Mouse (Mus musculus) ZHBTc4 (cell line): ENCODE results near the gene Stk39.

ENCODE experiments used
- DNase-seq: peaks from one replicate; pipeline ENCODE4 v3.0.0-alpha.2; 2011; ENCODE audit warnings: low read depth, low spot score

Gene Stk39

GRCm38 (mm10) chr2:68421002-68421401 is 51.1 kb downstream of the Stk39 start:
- no peak for DNase-seq

DNA sequence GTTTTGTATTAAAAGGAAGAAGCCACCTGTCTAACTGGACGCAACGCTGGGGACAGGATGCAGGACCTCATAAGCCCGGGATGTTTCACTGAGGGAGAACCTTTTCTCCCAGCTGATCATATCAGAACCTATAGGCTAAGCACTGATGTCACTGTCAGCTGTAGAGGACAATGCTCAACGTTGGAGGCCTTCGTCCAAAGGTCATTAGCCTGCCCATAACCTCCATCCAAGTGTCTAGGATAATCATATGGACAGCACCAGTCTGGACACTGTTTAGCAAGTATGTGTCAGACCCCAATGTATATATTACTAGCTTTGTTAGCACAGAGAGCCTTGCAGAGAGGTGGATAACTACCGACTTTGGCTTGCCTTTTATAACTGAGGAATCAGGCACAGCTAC is 51.8 kb downstream of the Stk39 start:
- DNase-seq: no peak

GRCm38 (mm10) chr2:68419746-68420145 is 52.3 kb downstream of the Stk39 start:
- DNase-seq: no peak

DNA sequence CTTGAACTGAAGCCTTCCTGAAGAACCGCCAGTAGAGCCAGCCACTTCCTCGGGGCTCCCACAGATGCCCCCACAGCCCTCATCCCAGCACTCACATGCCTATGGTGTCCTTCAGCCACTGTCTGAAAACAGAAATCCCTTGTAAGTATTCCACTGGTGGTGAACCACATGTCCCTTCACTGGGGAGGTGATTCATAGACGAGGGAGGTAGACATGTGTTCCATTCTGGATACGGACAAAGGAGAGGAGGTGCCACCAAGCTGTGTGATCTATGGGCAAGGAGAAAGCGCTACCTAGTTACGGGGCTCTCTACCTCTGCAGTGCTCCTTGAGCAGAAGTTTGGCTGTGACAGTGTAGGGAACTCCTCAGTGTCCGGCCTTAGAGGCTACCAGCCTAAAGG is 52.9 kb downstream of the Stk39 start:
- no peak for DNase-seq

- no peak for DNase-seq
Measured at GRCm38 (mm10) chr2:68417081-68417480, 55.0 kb downstream of the Stk39 start.

DNA sequence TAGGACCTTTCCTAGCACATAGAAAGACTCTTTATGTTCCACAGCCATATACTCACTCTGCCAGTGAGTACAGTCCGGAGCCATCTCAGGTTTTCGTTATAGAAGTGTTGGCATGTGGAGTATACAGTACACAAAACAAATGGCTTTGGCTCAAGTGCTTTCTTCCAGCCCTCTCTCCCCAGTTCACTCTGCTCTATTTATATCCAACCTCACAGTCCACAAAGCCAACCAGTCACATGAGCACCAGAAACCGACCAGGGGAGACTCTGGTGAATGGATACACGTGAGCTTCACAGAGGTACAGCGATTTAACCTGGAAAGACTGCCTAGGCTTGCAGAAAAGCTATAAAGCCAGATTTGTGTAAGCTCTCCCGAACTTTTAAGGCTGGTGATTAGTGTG is 56.4 kb downstream of the Stk39 start:
- DNase-seq: no peak

- DNase-seq: no peak
Measured at GRCm38 (mm10) chr2:68412149-68412548, 59.9 kb downstream of the Stk39 start.

DNA sequence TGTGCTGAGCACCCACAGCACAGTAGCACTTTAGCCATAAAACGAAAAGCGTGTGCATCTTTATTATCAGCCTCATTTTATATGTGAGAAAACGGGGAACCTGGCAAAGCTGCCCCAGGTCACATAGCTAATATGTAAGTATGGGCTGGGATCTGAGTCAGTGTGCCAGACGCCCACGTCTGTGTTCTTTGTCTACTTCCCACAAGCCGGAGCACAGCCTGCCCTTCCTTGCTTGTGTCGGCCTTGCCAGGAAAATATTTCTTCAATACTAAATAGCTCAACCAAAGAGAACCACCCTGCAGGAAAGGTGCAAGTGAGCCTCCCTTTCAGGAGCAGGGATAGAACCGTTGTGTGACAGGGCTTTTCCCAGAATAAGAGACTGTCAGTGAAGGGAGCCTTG is 60.9 kb downstream of the Stk39 start:
- DNase-seq: no peak

DNA sequence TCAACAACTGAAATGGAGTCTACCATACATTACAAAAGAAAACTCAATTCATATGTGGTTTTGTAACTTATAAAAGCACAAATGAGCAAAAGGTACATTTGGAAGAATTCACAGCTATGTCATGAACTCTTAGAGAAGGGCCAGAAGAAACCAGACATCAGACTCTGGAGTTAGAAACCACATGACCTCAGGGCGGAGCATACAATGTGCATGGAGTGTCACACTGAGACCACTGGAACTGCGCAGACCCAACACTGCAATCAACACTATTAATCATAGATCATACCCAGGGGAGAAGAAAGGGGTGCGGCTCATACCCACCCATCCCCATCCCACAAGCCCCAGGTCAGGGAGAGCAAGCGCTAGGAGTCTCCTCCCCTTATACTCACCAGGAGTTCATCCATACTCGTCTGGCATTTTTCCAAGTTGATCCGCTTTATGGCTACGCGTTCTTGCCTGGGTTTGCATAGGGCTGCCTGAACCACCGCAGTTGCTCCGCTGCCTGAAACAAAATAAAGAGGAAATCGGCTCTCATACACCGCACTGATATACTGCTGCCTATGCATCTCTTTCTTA is 62.3 kb downstream of the Stk39 start:
- DNase-seq: peak; percentile 6

GRCm38 (mm10) chr2:68408271-68408980 is 63.6 kb downstream of the Stk39 start:
- no peak for DNase-seq

DNA sequence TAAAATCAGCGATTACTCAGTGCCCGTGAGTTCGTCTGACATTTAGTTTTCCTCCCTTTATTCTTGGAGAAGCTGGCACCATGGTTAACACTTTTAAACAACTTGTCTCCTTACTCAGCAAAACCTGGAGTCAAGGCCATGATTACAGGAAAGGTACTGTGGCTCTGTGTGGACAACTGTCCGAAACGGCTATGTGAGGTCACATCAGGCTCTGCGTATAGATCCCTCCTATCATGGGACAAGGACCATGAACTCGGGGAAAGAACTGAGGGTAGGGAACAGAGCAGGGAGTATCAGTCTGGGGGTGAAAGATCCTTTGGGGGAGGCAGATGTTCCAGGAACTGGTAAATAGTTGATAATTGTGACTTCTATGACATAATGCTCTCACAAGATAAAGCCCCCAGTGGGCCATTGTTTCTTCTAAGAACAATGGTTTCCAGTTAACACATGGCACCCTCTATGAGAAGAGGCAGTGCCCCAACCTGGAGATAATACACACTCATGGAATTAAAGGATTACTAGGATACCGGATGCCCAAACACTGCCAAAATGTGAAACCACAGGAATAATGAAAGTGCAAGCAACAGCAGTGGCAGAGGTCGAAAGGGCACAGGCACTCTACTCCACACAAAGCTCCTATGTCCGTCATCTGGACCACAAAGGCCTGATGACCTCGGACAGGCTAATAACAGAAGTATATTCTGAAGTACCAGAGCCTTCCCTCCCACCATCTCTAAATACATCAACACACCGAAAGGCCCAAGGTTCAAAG is 64.7 kb downstream of the Stk39 start:
- DNase-seq: no peak

GRCm38 (mm10) chr2:68406571-68407074 is 65.4 kb downstream of the Stk39 start:
- no peak for DNase-seq

- peak; percentile 9 for DNase-seq
Measured at GRCm38 (mm10) chr2:68405163-68405715, 66.8 kb downstream of the Stk39 start.

DNA sequence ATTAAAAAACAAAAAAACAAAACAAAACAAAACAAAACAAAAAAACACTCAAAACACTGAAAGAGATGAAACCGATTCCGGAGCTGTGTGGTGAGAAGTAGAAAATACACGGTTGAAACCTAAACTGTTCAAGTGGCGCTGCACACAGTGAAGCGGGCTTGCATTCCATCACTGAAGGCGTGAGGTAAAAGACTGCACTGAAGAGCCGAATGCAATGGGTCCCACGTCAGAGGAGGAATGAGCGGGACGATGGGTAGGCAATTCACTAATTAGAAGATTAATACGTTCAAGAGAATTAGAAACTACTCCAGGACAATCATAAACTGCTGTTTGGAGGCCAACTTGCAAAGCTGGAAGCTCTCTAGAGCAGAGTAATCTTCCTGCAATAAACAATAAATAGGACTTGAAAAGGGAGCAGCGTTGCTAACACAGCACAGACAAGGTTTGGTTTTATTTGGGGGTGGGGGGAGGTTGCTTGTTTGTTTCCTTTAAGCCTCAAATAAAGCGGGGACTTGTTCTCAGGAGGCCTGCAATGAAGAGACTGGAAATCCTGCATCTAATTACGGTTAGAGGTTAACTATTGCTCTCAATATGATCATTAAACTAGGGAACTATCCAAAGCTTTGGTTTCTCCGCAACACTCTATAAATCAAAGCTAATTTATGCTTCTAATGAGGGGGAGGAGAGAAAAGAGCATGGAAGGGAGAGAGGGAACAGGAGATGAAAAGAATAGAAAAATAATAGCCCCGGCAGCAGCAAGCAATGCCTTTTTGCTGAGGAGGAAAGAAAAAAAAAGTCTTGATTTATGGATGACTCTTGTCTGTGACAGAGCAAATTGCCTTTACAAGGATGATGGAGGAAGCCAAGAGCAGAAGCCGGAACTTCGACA is 67.5 kb downstream of the Stk39 start:
- DNase-seq: no peak

DNA sequence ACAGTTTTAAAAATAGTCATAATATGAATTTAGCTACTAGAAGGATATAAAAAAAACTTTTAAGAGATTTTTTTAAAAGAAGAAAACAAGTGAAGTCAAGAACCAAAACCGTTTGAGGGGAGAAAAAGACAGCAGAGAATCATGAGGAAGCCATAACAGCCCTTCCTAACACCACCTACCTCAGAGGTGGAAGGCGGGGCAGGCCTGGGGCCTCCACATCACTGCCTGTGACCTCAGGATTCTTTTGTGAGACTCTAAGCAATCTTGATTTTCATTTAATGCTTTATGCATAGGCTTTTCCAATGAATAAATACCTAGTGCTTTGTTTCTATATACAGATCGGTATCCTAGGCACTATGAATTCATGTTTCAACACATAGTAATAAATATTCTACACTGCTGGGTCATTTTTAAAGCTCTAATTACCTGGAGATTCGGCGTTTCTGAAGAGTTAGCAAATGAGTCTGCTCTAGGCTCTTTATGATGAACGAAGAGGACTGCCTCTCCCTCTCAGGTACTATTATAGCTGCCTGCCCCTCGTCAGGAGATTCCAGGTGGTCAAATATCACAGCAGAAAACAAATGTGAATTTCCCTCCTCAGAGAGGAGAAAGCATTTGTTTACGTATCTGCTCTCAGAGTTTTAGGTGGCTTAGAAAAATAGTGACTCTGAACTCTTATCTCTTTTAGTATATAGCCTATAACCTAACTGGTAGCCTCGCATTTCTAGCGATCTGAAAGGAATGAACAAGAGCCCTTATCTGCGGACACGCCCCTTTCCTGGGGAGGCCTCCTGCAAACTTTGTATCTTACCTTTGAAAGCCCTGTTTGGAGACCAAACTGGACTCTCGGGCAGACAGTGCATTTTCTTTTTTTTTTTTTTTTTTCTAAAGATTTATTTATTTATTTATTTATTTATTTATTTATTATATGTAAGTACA is 78.2 kb downstream of the Stk39 start:
- DNase-seq: no peak

- DNase-seq: no peak
Measured at GRCm38 (mm10) chr2:68387824-68388582, 84.1 kb downstream of the Stk39 start.

DNA sequence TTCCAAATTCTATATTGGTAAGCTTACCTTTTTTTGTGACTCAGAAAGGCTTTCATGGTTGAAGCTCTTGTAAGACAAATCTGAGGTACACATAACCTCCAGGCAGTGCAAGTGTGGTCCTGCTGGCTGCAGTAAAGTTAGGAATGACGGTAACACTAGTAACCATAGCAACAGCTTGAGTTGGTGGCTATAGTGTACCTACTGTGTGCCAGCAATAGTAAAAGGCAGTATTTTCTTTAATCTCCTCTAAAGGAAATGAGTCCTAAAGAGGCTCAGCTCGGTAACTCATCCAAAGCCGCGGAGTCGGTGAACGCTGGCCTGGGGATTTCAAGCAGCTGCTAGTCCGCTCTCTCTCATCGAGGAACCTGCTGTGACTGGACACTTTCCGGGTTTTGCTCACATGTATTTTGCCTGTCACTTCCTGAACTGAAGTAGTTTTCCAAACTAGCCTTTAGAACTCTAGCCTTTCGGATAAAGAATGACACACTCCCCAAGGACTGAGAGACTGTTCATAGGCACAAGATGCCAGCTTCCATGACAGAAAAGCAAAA is 85.7 kb downstream of the Stk39 start:
- no peak for DNase-seq

DNA sequence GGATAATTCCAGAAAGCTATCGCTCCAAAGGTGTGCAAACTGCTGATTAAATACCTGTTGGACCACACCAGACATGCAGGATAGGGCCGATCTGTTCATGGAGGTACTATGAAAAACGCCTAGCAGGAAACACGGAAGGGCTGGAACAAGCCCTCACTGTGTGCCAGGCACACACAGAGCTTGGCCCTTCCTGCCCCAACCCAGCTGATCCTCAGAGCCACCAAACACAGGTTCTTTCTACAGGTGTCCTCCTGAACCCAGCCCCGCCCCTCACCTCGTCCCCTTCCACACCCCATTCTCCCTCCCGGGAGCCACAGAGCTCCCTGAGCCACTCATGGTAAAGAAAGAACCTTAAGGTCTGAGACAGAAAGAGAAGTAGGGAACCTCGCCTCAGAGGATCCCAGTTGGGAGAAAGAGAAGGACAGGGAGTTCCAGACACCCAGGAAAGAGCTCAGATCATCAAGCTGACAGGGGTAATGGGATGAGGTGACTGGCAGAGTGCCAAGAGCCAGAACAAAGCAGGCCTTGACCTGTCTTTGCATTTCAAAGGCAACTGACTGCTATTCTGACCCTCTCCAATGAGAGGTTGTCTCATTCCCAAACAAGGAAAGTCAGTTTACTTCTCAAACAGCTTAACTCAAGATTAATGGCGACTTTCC is 86.3 kb downstream of the Stk39 start:
- DNase-seq: peak; percentile 90

GRCm38 (mm10) chr2:68383964-68384363 is 88.1 kb downstream of the Stk39 start:
- no peak for DNase-seq
